Mouse (Mus musculus) embryonic facial prominence, embryonic 15.5 days (tissue): ENCODE data around the gene Gpalpp1. TPM values are rescaled to one million over a fixed set of nuclear protein-coding genes. Genes with fewer than 3 reads are reported as not detected.

Experiments
- ATAC-seq: fragments of 200-750 bp; cut with Nextera tagmentation; 2 replicates; pipeline ENCODE4 v1.8.0; 2017; ENCODE audit warnings: low read depth, moderate TSS enrichment; ENCODE audit not compliant: insufficient number of reproducible peaks, low FRiP score, low TSS enrichment
- H3K27ac ChIP-seq: fragments of 300-500 bp; sonication (generic); replicated peaks from 2 replicates; pipeline ENCODE4 v1.5.1; 2015; ENCODE audit warnings: mild to moderate bottlenecking, inconsistent platforms
- H3K27me3 ChIP-seq: fragments of 300-500 bp; sonication (generic); 2 replicates; pipeline ENCODE4 v1.6.1; 2015; ENCODE audit warnings: inconsistent platforms
- H3K36me3 ChIP-seq: fragments of 300-500 bp; sonication (generic); 2 replicates; pipeline ENCODE4 v1.6.1; 2015; ENCODE audit warnings: mild to moderate bottlenecking, inconsistent platforms
- H3K4me1 ChIP-seq: fragments of 300-500 bp; sonication (generic); 2 replicates; pipeline ENCODE4 v1.6.1; 2015; ENCODE audit warnings: inconsistent platforms
- H3K4me2 ChIP-seq: fragments of 300-500 bp; sonication (generic); replicated peaks from 2 replicates; pipeline ENCODE4 v1.6.1; 2015; ENCODE audit warnings: mild to moderate bottlenecking, inconsistent platforms
- H3K4me3 ChIP-seq: fragments of 300-500 bp; sonication (generic); replicated peaks from 2 replicates; pipeline ENCODE4 v1.5.1; 2015; ENCODE audit warnings: mild to moderate bottlenecking, inconsistent platforms
- H3K9ac ChIP-seq: fragments of 300-500 bp; sonication (generic); 2 replicates; pipeline ENCODE4 v1.6.1; 2015; ENCODE audit warnings: inconsistent platforms
- H3K9me3 ChIP-seq: fragments of 300-500 bp; sonication (generic); replicated peaks from 2 replicates; pipeline ENCODE4 v1.6.1; 2016; ENCODE audit warnings: inconsistent platforms
- WGBS: fragments of 180-500 bp; shearing (Covaris S2); methylation state at CpG from one replicate; pipeline ENCODE4 v1.1.7; 2015; 5-methylcytosine and 5-hydroxymethylcytosine counted together
- polyA plus RNA-seq: library from polyadenylated mRNA; unstranded; fragments of >200 nt; fragmentation: Nextera tagmentation; extraction: Ambion mirVana; gene quantifications from 2 replicates; pipeline ENCODE4 v1.2.1, GENCODE M21; 2015

The Gpalpp1 gene
- polyA plus RNA-seq, 1 experiment from 2014 or later = 12.7 TPM

DNA sequence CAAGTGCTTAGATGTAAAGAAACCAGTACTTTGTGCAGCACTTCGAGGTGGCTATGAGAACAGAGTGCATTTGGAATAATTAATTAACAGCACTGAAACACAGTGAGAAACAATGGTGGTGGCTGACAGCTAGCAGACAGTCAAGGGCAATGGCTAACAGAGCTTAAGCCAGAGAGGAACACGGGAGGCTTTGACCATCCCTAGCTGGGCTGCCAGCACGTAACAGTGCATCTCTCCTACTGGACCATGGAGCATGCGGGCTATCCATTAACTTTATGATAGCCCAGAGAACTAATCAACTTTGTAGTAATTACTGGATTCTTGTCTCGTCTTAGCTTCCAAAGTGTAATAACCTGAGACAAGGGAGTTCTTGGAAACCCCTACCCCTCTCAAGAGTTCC lies 12.7 kb downstream of the Gpalpp1 start:
- no peak for ATAC-seq
- no peak overlapping the region for H3K27ac ChIP-seq
- H3K4me2 ChIP-seq = no peak overlapping the region
- 91% methylated on average over 5 of the region's 5 CpGs for WGBS
- H3K27me3 ChIP-seq = no peaks in the 10 kb centered on the region
- H3K4me3 ChIP-seq = no peak overlapping the region
- no peaks in the 10 kb centered on the region for H3K9me3 ChIP-seq
- H3K36me3 ChIP-seq = peaks cover 67% of the 10 kb centered on the region
- H3K4me1 ChIP-seq = no peaks in the 10 kb centered on the region
- no peak overlapping the region for H3K9ac ChIP-seq

GRCm38 (mm10) chr14:76097244-76097643 lies 13.3 kb downstream of the Gpalpp1 start:
- Histone ChIP-seq H3K36me3 (peaks cover 70% of the 10 kb centered on the region), H3K27me3 (no peaks in the 10 kb centered on the region), H3K4me3 (no peak overlapping the region), H3K4me1 (no peaks in the 10 kb centered on the region), H3K9me3 (no peaks in the 10 kb centered on the region), H3K27ac (no peak overlapping the region), H3K4me2 (no peak overlapping the region), H3K9ac (no peak overlapping the region)
- ATAC-seq = no peak
- 94% methylated on average over 7 of the region's 7 CpGs for WGBS

DNA sequence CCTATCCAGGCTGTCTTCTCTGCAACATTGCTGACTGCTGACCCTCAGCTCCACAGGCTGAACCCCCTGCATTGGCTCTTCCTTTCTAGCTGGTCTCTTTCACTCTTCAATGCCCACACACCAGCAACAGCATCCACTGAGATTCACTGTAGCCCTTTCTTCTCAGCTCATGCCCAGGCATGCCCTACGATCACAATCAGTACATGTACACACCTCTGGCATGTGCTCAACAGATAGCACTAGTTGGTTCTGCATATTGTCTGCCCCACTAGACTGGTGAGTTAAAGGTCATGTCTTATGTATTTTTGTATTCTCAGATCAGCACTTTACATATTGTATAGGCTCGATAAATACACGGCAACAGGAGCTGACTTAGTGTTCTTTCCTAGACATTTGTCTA lies 26.4 kb downstream of the Gpalpp1 start:
- Histone ChIP-seq H3K27ac (no peak overlapping the region), H3K9ac (no peak overlapping the region), H3K4me1 (no peaks in the 10 kb centered on the region), H3K36me3 (peaks cover 3% of the 10 kb centered on the region; the same call in 1 of the 2 replicates), H3K9me3 (no peaks in the 10 kb centered on the region), H3K27me3 (no peaks in the 10 kb centered on the region), H3K4me3 (no peak overlapping the region), H3K4me2 (no peak overlapping the region)
- WGBS = 66% methylated on average over 3 of the region's 3 CpGs
- no peak for ATAC-seq

- no peaks in the 10 kb centered on the region for H3K9me3 ChIP-seq
- H3K27me3 ChIP-seq = no peaks in the 10 kb centered on the region; the same call in 1 of the 2 replicates
- no peak overlapping the region for H3K9ac ChIP-seq
- H3K4me2 ChIP-seq = no peak overlapping the region
- no peaks in the 10 kb centered on the region for H3K4me1 ChIP-seq
- no peak overlapping the region for H3K27ac ChIP-seq
- no peak for ATAC-seq
- 84% methylated on average over 13 of the region's 13 CpGs for WGBS
- H3K36me3 ChIP-seq = no peaks in the 10 kb centered on the region
- H3K4me3 ChIP-seq = no peak overlapping the region
These were observed 28.4 kb downstream of the Gpalpp1 start for GRCm38 (mm10) chr14:76082086-76082636.

GRCm38 (mm10) chr14:76081451-76081850 lies 29.1 kb downstream of the Gpalpp1 start:
- Histone ChIP-seq H3K9ac (no peak overlapping the region), H3K9me3 (no peaks in the 10 kb centered on the region), H3K4me2 (no peak overlapping the region), H3K4me3 (no peak overlapping the region), H3K36me3 (no peaks in the 10 kb centered on the region), H3K4me1 (no peaks in the 10 kb centered on the region), H3K27ac (no peak overlapping the region), H3K27me3 (no peaks in the 10 kb centered on the region; the same call in 1 of the 2 replicates)
- 61% methylated on average over 11 of the region's 11 CpGs for WGBS
- no peak for ATAC-seq

GRCm38 (mm10) chr14:76077088-76077491 lies 33.5 kb downstream of the Gpalpp1 start:
- Histone ChIP-seq H3K4me3 (no peak overlapping the region), H3K27ac (no peak overlapping the region), H3K4me1 (no peaks in the 10 kb centered on the region), H3K4me2 (no peak overlapping the region), H3K36me3 (no peaks in the 10 kb centered on the region), H3K9me3 (no peaks in the 10 kb centered on the region), H3K9ac (no peak overlapping the region), H3K27me3 (no peaks in the 10 kb centered on the region; the same call in 1 of the 2 replicates)
- WGBS = 49% methylated on average over 9 of the region's 9 CpGs
- 0 out of 2 replicates have a peak, but pooled peaks have one; percentile 51 for ATAC-seq

DNA sequence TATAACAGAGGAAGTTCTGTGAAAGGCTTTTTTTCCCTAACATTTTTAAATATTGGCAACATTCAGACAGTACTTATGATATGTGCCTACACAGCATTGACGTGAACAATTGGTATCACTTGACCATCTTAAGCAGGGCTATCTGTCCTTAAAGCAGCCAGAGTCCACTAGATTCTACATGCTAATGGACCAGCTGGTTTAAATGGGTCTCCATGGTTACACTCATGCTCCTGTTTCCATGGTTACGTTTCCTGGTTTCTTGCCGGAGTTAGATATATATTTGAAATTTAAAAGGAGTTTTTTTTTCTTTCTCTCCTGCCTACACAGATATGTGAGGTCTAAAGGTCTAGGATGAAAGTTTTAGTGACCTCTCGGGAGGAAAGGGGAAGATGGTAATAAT lies 34.0 kb downstream of the Gpalpp1 start:
- Histone ChIP-seq H3K4me1 (no peaks in the 10 kb centered on the region), H3K27ac (no peak overlapping the region), H3K36me3 (no peaks in the 10 kb centered on the region), H3K9me3 (no peaks in the 10 kb centered on the region), H3K27me3 (no peaks in the 10 kb centered on the region; the same call in 1 of the 2 replicates), H3K4me2 (no peak overlapping the region), H3K4me3 (no peak overlapping the region), H3K9ac (no peak overlapping the region)
- WGBS = 64% methylated on average over 4 of the region's 4 CpGs
- no peak for ATAC-seq

- H3K4me3 ChIP-seq = no peak overlapping the region
- no peak overlapping the region for H3K27ac ChIP-seq
- H3K9me3 ChIP-seq = no peaks in the 10 kb centered on the region
- 51% methylated on average over 4 of the region's 4 CpGs for WGBS
- no peaks in the 10 kb centered on the region for H3K4me1 ChIP-seq
- no peaks in the 10 kb centered on the region for H3K36me3 ChIP-seq
- H3K27me3 ChIP-seq = no peaks in the 10 kb centered on the region; the same call in 1 of the 2 replicates
- H3K9ac ChIP-seq = no peak overlapping the region
- no peak overlapping the region for H3K4me2 ChIP-seq
- ATAC-seq = no peak
These were observed 34.8 kb downstream of the Gpalpp1 start for GRCm38 (mm10) chr14:76075721-76076120.

GRCm38 (mm10) chr14:76074206-76074605 lies 36.4 kb downstream of the Gpalpp1 start:
- 85% methylated on average over 1 of the region's 1 CpGs for WGBS
- no peak for ATAC-seq

DNA sequence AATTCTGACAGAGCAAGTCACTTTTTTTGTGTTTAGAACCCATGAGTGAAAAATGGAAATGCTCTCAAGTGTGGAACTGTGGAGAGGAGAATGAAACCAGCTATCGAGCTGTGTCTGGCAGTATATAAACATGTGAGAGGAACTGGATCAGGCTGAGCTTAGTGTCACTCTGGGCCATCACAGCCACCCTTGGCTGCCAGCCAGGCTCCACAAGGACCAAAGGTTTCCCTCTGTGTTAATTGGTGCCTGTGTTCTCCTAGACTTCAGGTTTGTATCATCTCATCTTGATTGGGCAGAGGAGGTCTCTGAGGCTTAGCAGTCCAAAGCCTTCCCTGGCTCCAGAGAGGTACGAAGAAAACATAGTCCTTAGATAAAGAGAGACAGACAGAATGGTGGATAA lies 37.9 kb downstream of the Gpalpp1 start:
- 72% methylated on average over 2 of the region's 2 CpGs for WGBS
- Histone ChIP-seq H3K27me3 (no peaks in the 10 kb centered on the region), H3K27ac (no peak overlapping the region), H3K36me3 (no peaks in the 10 kb centered on the region), H3K4me3 (no peak overlapping the region), H3K9me3 (no peaks in the 10 kb centered on the region), H3K4me2 (no peak overlapping the region), H3K4me1 (no peaks in the 10 kb centered on the region), H3K9ac (no peak overlapping the region)
- ATAC-seq = 0 out of 2 replicates have a peak, but pooled peaks have one; percentile 15

More at GRCm38 (mm10) chr14:76074206-76074605, 36.4 kb downstream of the Gpalpp1 start:
- H3K9me3 ChIP-seq = no peaks in the 10 kb centered on the region
- no peaks in the 10 kb centered on the region; the same call in 1 of the 2 replicates for H3K27me3 ChIP-seq
- no peak overlapping the region for H3K9ac ChIP-seq
- no peaks in the 10 kb centered on the region for H3K36me3 ChIP-seq
- H3K4me3 ChIP-seq = no peak overlapping the region
- no peak overlapping the region for H3K27ac ChIP-seq
- H3K4me2 ChIP-seq = no peak overlapping the region
- H3K4me1 ChIP-seq = no peaks in the 10 kb centered on the region

DNA sequence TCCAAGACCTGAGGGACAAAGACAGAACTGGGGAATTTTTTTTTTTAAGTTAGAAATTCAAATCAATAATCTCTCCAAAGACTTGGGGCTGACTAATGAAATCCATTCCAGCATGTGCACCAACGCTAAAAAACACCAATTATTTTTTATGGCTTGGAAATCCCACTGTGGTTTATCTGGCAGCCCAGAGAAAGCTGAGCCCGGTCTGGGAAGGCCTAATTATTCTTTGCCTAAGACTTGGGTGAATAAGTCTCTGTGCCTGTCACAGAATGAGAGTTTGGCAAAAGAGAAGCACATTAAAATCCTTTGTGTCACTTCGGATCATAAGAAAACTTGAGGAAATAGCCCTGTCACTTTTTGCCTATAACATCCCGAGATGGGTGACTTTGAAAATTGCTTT lies 41.3 kb downstream of the Gpalpp1 start:
- Histone ChIP-seq H3K4me3 (no peak overlapping the region), H3K9me3 (no peaks in the 10 kb centered on the region), H3K9ac (no peak overlapping the region), H3K36me3 (no peaks in the 10 kb centered on the region), H3K4me1 (no peaks in the 10 kb centered on the region), H3K27me3 (no peaks in the 10 kb centered on the region), H3K27ac (no peak overlapping the region), H3K4me2 (no peak overlapping the region)
- ATAC-seq = no peak
- 53% methylated on average over 4 of the region's 4 CpGs for WGBS

GRCm38 (mm10) chr14:76068296-76068695 lies 42.3 kb downstream of the Gpalpp1 start:
- no peak overlapping the region for H3K27ac ChIP-seq
- H3K36me3 ChIP-seq = no peaks in the 10 kb centered on the region
- ATAC-seq = no peak
- WGBS = 55% methylated on average over 4 of the region's 4 CpGs
- H3K4me1 ChIP-seq = no peaks in the 10 kb centered on the region
- no peak overlapping the region for H3K4me2 ChIP-seq
- H3K9me3 ChIP-seq = no peaks in the 10 kb centered on the region
- H3K4me3 ChIP-seq = no peak overlapping the region
- no peak overlapping the region for H3K9ac ChIP-seq
- no peaks in the 10 kb centered on the region for H3K27me3 ChIP-seq
